Mouse (Mus musculus) CH12.LX (cell line): ENCODE measurements around the gene Sbk3.

ENCODE experiments used
- POLR2A ChIP-seq: IDR thresholded peaks from 2 replicates; pipeline ENCODE4 v1.6.1; 2011; ENCODE audit warnings: low read depth, mild to moderate bottlenecking, improper control_type of control experiment, low read length
- USF2 ChIP-seq: conservative IDR thresholded peaks from 2 replicates; pipeline ENCODE4 v1.6.1; 2011; ENCODE audit warnings: low read depth, low read length, improper control_type of control experiment

- TF ChIP-seq USF2 (no peak), POLR2A (no peak)
Measured at GRCm38 (mm10) chr7:4964272-4964671, 6.7 kb downstream of the Sbk3 start, which contains the start of gene Sbk2.
